Mouse (Mus musculus) monocyte, adult 2 months (primary cell): ENCODE results near the gene Adssl1.

Source experiments
- DNase-seq, 2 experiments: peaks; one replicate each; pipeline ENCODE4 v3.0.0; 2022; ENCODE audit warnings: low spot score in 2 of 2, low read depth in 1 of 2

Gene Adssl1

DNA sequence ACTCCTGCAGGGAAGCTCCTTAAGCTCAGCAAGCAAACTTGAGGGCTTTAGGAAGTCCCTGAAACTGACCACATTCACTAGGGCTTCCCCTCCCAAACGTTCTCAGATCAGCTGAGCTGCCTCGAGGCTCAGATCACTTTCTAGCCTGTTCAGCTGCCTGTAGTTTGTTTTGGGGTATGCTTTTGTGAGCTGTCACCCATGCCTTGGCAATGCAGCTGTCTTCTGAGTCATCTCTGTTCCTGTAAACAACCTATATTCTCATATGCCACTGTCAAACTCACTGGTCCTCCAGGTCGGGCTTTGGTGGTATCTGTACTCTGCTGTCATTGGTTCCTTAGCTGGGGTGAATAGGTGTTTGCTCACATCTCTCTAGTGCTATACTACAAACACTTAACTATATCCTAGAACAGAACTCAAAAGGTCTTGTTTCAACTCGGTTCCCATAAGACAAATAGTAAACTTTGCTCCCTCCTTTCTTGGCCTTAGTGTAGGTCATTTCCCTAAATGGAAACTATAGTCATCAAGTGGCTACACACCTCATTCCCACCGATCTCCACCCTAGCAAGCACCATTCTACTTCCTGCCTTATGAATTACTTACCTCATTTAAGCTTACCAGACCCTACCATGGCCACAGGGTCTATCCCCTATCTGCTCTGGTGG is 32.1 kb downstream of the Adssl1 start:
- DNase-seq, result no peak

DNA sequence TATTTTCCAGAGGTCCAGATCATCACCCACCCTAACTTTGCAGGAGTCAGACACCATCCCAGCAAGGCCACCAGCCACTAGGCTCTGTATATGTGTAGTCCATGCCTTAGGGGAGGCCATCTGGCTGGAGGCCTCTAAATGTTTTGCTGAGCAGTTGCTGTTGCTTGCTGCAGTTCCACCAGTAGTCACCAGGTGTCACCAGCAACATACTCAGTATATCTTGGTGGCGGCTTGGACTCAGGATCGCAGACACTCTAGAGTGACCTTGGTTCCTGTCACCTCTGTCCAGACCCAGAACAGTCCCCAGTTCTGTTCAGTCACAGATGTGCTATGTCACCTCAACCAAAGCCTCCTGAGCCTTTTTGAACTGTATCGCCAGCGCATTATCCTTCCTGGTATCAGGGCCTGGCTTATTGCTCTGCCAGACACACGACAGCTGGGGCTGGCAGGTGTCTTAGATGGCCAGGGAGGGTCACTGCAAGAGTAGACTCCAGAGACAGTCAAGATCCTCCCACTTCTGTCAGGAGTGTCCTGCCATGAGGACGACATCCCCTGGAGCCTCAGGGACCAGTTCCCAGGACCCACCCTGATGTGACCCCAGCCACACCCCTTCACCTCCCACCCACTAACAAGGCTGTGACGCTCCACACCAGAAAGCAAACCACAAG is 33.4 kb downstream of the Adssl1 start:
- peak in 1 of 2 experiments; percentile 72 for DNase-seq

GRCm38 (mm10) chr12:112654076-112654475 is 34.2 kb downstream of the Adssl1 start:
- no peak for DNase-seq

DNA sequence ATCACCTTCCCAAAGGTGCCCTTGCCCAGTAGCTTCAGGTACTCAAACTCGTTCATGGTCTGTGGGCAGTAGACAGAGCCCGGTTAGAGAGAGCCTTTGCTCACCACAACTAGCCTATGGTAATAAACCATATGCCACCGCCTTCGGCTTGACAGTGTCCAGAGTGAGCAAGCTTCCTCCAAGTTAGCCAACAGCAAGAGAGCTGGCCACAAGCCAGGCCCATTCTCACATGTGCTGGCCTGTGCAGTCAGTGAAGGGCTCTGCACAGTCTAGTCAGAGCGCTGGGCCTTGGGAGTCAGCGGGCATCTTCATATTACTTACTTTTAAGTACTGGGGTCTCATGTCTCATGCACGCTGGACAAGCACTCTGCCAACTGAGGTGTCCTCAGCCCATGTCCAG is 38.8 kb downstream of the Adssl1 start:
- DNase-seq, result no peak

DNA sequence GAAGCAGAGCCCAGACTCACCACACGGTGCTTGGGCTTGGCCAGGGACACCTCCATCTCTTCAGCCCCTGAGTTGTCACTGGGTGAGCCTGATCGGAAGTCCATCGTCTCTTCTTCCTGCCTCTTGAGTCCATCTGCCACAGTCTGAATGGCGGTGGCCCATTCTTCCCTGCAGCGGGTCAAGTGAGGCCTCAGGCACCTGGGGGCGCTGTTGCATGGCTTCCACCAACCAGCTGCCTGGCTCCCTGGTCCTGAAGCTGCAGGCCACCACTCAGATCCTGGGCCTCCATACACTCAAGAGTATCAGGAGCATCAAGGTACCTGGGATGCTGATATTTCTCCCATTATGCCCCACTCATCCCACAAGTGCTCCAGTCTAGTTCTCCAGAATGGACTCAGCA is 39.3 kb downstream of the Adssl1 start:
- DNase-seq, result peak; percentile 33 to 49

DNA sequence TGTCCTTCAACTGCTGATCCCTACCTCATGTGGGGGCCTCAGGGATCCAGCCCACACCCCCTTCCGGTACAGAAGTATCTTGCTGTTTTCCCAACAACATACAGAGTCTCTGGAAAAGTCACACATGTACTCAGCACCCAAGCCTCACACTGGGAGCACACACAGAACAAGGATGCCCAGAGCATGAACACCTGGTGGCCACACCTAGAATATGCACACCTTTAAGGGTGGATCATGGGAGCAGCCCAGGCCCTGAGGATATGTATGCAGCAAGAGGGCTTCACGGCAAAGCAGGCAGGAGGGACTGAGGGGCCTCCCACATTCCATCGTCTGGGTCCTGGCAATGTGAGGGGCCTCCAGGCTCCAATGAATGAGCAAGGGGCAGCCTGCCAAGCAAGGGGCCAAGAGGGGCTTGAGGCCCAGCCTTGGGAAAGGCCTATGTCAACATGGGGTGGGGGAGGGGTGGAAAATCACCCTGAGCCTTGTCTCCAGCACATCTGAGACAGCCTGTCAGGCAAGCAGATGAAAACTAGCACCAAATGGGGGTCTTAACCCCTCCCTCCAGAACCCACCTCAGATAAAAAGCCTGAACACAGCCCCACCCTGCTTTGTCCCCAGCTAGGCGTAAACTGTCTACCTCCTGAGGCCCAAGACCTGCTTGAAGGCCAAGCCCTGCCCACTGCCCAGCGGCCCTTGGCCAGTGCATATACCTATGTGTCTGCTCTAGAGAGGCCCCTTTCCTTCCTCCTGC is 40.9 kb downstream of the Adssl1 start:
- DNase-seq, result no peak

GRCm38 (mm10) chr12:112661327-112661605 is 41.4 kb downstream of the Adssl1 start:
- DNase-seq, result no peak

- DNase-seq, result no peak
Measured at GRCm38 (mm10) chr12:112661851-112662250, 42.0 kb downstream of the Adssl1 start.

GRCm38 (mm10) chr12:112663303-112663702 is 43.5 kb downstream of the Adssl1 start:
- DNase-seq, result no peak

GRCm38 (mm10) chr12:112663716-112664115 is 43.9 kb downstream of the Adssl1 start:
- no peak for DNase-seq

GRCm38 (mm10) chr12:112664124-112664523 is 44.3 kb downstream of the Adssl1 start:
- DNase-seq, result no peak

- no peak for DNase-seq
Measured at GRCm38 (mm10) chr12:112664656-112665055, 44.8 kb downstream of the Adssl1 start.

DNA sequence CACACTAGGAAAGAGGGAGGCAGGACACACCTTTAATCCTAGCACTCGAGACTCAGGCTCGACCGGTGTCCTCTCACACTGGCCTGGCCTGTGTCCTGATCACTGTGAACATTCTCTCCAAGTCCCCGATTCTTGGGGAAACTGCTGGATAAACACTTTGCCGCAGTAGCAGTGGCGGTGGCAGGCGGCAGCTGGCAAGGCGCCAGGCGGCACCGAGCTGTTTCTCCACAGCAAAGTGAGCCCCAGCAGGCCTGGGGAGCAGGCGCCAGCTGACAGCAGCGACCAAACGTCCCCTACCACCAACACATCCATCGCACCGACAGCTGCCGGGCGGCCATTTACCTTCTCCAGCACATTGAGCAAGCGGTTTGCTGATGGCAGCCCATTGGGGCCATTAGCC is 45.6 kb downstream of the Adssl1 start:
- no peak for DNase-seq

GRCm38 (mm10) chr12:112665881-112666544 is 46.2 kb downstream of the Adssl1 start:
- no peak for DNase-seq

- peak in 1 of 2 experiments; percentile 60 for DNase-seq
Measured at GRCm38 (mm10) chr12:112667619-112668297, 47.9 kb downstream of the Adssl1 start.

- DNase-seq, result no peak
Measured at GRCm38 (mm10) chr12:112670718-112671393, 51.0 kb downstream of the Adssl1 start.

DNA sequence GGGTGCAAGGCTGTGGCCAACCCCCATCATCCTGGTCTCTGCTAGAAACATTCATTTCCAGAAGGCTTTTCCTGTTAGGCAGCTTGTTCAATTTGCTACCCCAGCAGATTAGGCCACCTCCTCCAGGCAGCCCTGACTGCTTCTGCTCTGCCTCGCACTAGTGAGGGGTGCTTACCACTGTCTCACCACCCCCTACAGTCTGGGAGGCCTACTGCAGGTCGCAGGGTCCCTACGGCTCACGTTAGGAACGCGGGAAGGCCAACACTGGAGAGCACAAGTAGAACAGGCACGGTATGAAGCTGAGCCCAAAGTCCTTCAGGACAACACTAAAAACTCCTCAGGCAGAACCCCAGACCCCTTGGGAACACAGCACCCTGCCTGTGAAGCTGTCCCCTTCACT is 52.0 kb downstream of the Adssl1 start:
- DNase-seq, result no peak

- no peak for DNase-seq
Measured at GRCm38 (mm10) chr12:112672744-112673575, 53.1 kb downstream of the Adssl1 start.

DNA sequence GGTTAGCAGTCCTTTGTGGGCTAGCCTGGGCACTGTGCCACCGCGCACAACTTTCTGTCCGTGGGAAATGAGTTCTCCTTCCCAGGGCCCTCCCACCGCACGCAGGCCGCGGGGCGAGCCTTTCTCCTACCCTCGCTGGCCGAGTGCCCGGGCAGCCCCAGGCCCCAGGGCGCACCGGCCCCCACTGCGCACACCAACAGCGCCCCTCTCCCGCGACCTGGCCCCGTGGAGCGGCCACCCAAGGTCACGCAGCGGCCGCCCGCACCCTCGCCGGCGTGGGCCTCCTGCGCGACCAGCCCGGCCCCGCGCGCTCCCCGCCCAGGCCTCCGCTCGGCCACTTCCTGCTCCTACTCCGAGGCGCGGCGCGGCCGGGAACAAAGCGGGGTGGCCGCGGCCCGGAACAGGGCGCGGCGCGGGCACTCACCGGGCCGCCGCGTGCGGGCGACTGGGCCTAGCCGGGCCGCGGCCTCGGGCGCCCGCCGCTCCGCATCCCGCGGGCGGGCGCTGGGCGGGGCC is 53.8 kb downstream of the Adssl1 start:
- DNase-seq, result peak in 1 of 2 experiments; percentile 20
